Mouse (Mus musculus) limb, embryonic 15.5 days (tissue): ENCODE results near the gene Trib3. TPM values are rescaled to one million over a fixed set of nuclear protein-coding genes. Genes with fewer than 3 reads are reported as not detected.

Experiments
- ATAC-seq: fragments of 200-750 bp; cut with Nextera tagmentation; 2 replicates; pipeline ENCODE4 v1.8.0; 2017; ENCODE audit warnings: low read depth, moderate TSS enrichment; ENCODE audit not compliant: insufficient number of reproducible peaks, low FRiP score, low TSS enrichment
- H3K27ac ChIP-seq: fragments of 300-500 bp; sonication (generic); 2 replicates; pipeline ENCODE4 v1.5.1; 2015; ENCODE audit warnings: moderate library complexity, mild to moderate bottlenecking, inconsistent platforms
- H3K27me3 ChIP-seq: fragments of 300-500 bp; sonication (generic); 2 replicates; pipeline ENCODE4 v1.6.1; 2015; ENCODE audit warnings: inconsistent platforms
- H3K36me3 ChIP-seq: fragments of 300-500 bp; sonication (generic); 2 replicates; pipeline ENCODE4 v1.6.1; 2015; ENCODE audit warnings: inconsistent platforms
- H3K4me1 ChIP-seq: fragments of 300-500 bp; sonication (generic); 2 replicates; pipeline ENCODE4 v1.6.1; 2015; ENCODE audit warnings: inconsistent platforms
- H3K4me2 ChIP-seq: fragments of 300-500 bp; sonication (generic); 2 replicates; pipeline ENCODE4 v1.6.1; 2015; ENCODE audit warnings: mild to moderate bottlenecking, inconsistent platforms
- H3K4me3 ChIP-seq: fragments of 300-500 bp; sonication (generic); 2 replicates; pipeline ENCODE4 v1.5.1; 2015; ENCODE audit warnings: mild to moderate bottlenecking, inconsistent platforms
- H3K9ac ChIP-seq: fragments of 300-500 bp; sonication (generic); 2 replicates; pipeline ENCODE4 v1.6.1; 2015; ENCODE audit warnings: inconsistent platforms
- H3K9me3 ChIP-seq: fragments of 300-500 bp; sonication (generic); 2 replicates; pipeline ENCODE4 v1.6.1; 2016; ENCODE audit warnings: inconsistent platforms
- WGBS: fragments of 180-500 bp; shearing (Covaris S2); methylation state at CpG from one replicate; pipeline ENCODE4 v1.1.7; 2015; 5-methylcytosine and 5-hydroxymethylcytosine counted together
- polyA plus RNA-seq: library from polyadenylated mRNA; unstranded; fragments of >200 nt; fragmentation: Nextera tagmentation; extraction: Ambion mirVana; gene quantifications from 2 replicates; pipeline ENCODE4 v1.2.1, GENCODE M21; 2015

Gene Trib3
- polyA plus RNA-seq, 1 experiment from 2014 or later, result 2.9 TPM

DNA sequence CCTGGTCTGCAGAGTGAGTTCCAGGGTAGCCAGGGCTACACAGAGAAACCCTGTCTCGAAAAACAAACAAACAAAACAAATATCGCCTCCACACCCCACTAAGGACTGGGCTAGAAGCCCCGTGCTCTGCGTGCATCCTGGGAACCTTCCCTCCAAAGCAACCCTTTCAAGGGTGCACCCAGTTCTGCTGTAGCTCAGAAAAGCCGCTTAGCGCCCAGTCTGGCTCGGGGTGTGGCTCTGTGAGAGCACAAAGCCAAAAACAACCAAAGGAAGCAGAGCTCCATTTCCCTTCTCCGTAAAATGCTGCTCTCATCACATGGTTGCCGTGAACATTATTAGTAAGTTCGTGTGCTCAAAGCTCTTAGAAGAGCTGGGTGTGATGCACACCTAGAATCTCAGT lies 529 bp upstream of the Trib3 start:
- Histone ChIP-seq H3K4me3 (peak overlapping the region; percentile 54), H3K36me3 (no peaks in the 10 kb centered on the region), H3K27me3 (no peaks in the 10 kb centered on the region), H3K9ac (0 out of 2 replicates have a peak overlapping the region, but pooled peaks have one; percentile 8), H3K4me2 (peak overlapping the region; percentile 92), H3K9me3 (no peaks in the 10 kb centered on the region), H3K27ac (no peak overlapping the region), H3K4me1 (peaks cover 16% of the 10 kb centered on the region)
- ATAC-seq, result no peak
- WGBS, result 6% methylated on average over 10 of the region's 10 CpGs

DNA sequence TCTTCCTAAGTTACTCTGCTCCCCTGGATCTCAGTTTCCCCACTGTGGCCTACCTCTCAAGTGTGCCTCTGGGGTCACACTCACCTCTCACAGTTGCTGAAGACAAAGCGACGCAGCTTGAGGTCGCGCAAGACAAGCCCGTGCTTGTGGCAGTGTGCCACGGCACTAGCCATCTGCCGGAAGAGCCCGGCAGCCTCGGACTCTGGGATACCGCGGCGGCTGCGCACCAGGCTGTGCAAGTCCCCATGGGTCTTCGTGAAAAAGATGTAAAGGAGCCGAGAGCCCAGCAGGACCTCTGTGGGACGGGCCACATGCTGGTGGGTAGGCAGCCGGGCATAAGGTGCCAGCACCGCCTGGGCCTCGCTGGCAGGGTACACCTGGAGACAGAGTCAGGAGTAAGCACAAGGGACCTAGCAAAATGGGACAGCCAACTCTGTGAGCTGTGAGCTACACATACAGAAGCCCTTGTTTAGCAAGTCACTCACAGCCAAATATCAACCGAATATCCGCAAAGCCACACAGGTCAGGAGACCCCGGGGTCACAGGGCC lies 4.1 kb downstream of the Trib3 start:
- WGBS, result 83% methylated on average over 22 of the region's 22 CpGs
- H3K4me3 ChIP-seq, result no peak overlapping the region
- no peak overlapping the region for H3K27ac ChIP-seq
- no peaks in the 10 kb centered on the region for H3K27me3 ChIP-seq
- no peaks in the 10 kb centered on the region for H3K9me3 ChIP-seq
- peaks cover 16% of the 10 kb centered on the region for H3K4me1 ChIP-seq
- H3K36me3 ChIP-seq, result no peaks in the 10 kb centered on the region
- ATAC-seq, result no peak
- no peak overlapping the region for H3K9ac ChIP-seq
- H3K4me2 ChIP-seq, result no peak overlapping the region

DNA sequence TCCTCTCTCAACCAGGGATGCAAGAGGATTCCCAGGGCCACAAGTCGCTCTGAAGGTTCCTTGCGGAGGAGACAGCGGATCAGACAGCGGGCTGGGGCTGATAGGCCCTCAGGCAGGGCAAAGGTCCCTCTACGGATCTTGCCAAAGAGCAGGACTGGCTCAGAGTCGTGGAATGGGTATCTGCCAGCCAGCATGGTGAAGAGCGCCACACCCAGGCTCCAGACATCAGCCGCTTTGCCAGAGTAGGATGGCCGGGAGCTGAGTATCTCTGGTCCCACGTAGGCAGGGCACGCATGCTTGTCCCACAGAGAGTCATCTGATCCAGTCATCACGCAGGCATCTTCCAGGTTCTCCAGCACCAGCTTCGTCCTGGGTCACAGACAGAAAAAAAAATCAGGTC lies 5.5 kb downstream of the Trib3 start:
- no peaks in the 10 kb centered on the region for H3K36me3 ChIP-seq
- H3K27ac ChIP-seq, result no peak overlapping the region
- no peak for ATAC-seq
- WGBS, result 80% methylated on average over 13 of the region's 13 CpGs
- H3K27me3 ChIP-seq, result no peaks in the 10 kb centered on the region
- no peak overlapping the region for H3K9ac ChIP-seq
- no peaks in the 10 kb centered on the region for H3K9me3 ChIP-seq
- H3K4me2 ChIP-seq, result no peak overlapping the region
- peaks cover 6% of the 10 kb centered on the region for H3K4me1 ChIP-seq
- H3K4me3 ChIP-seq, result no peak overlapping the region

DNA sequence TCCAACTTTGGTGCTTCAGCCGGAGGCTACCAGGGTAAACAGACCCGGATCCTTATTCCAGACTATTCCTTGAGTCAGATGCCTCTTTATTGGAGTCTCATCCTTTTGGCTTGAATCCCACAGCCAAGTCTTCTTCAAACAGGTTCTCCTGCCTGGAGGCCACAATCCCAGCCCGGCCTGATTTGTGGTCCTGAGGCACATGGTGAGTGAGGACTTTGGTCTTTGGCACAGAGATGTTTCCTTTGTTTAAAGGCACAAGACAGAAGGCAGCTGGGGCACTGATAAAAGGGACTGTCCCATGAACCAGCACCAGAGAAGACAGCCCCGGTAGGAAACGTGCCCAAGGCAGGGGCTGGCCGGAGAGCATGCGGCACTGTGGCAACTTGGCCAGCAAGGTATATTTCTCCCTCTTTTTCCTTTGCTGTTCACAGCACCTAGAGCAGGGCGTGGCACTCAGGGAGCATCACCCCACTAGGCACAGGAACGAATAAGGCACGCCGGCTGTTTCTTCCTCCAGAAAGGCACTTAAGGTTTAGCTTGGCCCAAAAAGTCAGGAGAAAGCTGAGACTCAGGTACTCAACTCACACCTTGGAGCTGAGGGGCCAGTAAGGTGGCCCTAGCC lies 6.1 kb downstream of the Trib3 start:
- Histone ChIP-seq H3K9ac (no peak overlapping the region), H3K36me3 (no peaks in the 10 kb centered on the region), H3K4me3 (no peak overlapping the region), H3K9me3 (no peaks in the 10 kb centered on the region), H3K27ac (no peak overlapping the region), H3K4me1 (peaks cover under 1% of the 10 kb centered on the region; the same call in 1 of the 2 replicates), H3K4me2 (no peak overlapping the region), H3K27me3 (no peaks in the 10 kb centered on the region)
- WGBS, result 86% methylated on average over 11 of the region's 11 CpGs
- no peak for ATAC-seq

DNA sequence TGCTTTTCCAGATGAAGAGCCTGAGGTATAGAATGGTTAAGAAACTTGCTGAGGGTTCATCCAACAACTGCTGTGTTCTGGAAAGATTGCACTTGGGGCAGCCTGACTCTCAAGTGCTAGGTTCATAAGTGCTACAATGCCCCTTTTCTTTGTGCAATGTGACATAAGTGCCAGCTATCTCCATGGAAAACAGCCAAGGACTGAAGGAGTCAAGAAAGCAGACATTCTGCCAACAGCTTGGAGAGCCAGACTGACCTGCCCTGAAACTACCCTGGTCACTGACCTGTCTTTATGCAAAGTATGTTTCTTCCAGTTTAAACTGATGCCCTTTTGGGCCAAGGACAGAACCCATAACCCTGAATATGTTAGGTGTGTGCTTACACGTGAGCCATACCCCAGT lies 7.0 kb downstream of the Trib3 start:
- Histone ChIP-seq H3K4me3 (no peak overlapping the region), H3K27ac (no peak overlapping the region), H3K9ac (no peak overlapping the region), H3K9me3 (no peaks in the 10 kb centered on the region), H3K4me2 (no peak overlapping the region), H3K36me3 (no peaks in the 10 kb centered on the region), H3K4me1 (no peaks in the 10 kb centered on the region; the same call in 1 of the 2 replicates), H3K27me3 (no peaks in the 10 kb centered on the region)
- 80% methylated on average over 1 of the region's 1 CpGs for WGBS
- no peak for ATAC-seq

DNA sequence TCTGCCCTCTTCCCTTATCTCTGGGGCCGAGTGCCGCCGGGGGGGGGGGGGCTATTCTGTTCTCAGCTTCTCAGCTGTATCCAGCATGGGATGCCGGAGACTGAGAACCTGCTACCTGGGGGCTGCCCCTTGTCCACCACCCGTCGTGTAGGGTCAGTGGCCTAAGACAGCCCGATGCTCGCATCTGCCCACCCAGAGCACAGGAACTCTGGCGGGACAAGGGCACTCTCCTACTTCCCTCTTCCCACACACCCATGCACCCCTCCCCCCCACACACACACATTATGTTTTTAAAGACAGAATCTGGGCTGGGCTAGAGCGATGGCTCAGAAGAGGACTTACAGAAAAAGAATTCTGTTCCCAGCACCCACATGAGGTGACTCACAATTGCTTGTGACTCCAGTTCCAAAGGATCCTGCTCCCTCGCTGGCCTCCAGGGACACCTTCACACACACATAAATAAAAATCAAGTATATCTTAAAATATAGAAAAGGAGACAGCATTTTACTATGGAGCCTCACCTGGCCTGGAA lies 8.5 kb downstream of the Trib3 start:
- WGBS, result 53% methylated on average over 10 of the region's 11 CpGs
- H3K9ac ChIP-seq, result no peak overlapping the region

DNA sequence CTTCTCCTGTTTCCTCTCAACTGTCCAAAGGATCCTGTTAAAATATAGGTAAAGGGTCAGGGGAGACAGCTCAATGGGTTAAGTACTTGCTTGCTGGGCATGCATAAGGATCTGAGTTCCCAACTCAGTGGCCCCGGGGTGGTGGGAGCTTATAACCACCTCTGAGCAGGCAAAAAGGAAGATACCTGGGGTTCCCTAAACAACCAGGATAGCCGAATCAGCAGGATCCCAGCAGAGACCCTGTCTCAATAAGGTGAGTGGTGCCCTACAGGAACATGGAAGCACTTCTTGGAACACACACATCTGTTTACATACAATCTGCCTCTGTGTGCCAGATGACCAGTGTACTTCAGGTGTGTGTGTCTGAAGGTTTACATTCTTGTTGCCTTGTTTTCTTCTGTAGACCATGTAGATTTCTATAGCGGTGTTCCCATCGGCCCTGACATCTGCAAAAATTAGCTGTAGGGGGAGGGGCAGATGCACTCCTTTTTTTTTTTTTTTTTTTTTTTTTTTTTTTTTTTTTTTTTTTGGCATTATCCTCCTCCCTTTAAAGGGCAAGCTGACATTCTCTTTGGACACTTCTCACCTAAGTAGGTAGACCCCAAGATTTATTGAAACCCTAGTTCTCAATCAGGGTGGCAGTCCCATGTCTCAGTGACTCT lies 10.4 kb downstream of the Trib3 start:
- H3K4me2 ChIP-seq, result no peak overlapping the region
- H3K9me3 ChIP-seq, result no peaks in the 10 kb centered on the region
- no peaks in the 10 kb centered on the region for H3K27me3 ChIP-seq
- H3K9ac ChIP-seq, result no peak overlapping the region
- peaks cover 7% of the 10 kb centered on the region for H3K4me1 ChIP-seq
- H3K4me3 ChIP-seq, result no peak overlapping the region
- H3K36me3 ChIP-seq, result peaks cover 15% of the 10 kb centered on the region
- no peak overlapping the region for H3K27ac ChIP-seq
- WGBS, result 68% methylated on average over 4 of the region's 4 CpGs
- no peak for ATAC-seq

More for the DNA sequence above, 8.5 kb downstream of the Trib3 start:
- ATAC-seq, result no peak
- H3K4me3 ChIP-seq, result no peak overlapping the region
- H3K36me3 ChIP-seq, result no peaks in the 10 kb centered on the region
- H3K4me1 ChIP-seq, result peaks cover 7% of the 10 kb centered on the region
- no peak overlapping the region for H3K4me2 ChIP-seq
- no peak overlapping the region for H3K27ac ChIP-seq
- no peaks in the 10 kb centered on the region for H3K27me3 ChIP-seq
- no peaks in the 10 kb centered on the region for H3K9me3 ChIP-seq

DNA sequence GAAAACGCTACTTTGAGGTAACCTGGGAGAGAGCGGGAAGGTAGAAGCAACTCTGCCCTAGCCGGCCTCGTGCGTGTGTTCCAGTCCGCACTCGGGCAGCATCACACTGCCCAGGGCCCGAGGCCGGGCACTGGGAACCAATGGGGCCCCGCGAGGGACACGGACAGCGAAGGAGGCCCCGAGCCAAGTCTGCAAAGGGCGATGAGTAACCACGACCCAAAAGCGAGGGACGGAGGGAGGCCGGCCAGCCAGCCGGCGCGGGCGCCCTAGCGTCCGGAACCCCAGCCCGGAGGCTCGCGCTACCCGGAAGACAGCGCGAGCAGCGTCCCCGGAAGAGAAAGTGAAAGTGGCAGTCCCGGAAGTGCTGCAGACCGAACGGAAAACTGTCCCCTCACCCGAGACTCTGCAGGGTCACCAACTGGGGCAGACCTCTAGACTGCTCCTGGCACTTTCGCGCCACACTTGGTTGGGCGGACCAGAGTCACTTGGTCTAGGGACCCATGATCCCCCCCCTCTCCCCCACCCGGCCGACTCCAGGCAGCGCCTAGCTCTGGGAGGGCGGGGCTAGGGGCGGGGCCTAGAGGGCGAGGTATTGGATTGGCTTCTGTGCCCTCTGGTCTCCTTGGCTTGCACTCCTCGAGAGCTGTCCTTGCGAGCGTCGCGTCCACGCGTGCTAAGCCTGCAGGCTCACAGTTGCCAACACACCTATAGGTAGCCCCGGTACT lies 11.6 kb downstream of the Trib3 start, which contains the start of gene Rbck1:
Gene Rbck1 (minus strand): TSS at position 553 of the 725 bp plus-strand sequence.
- peak within 1 kb of the TSS; percentile 93 for H3K4me3 ChIP-seq
- peak within 1 kb of the TSS; percentile 68 for H3K4me2 ChIP-seq
- ATAC-seq, result peak; percentile 93
- H3K9me3 ChIP-seq, result no peaks in the 10 kb centered on the region
- peak within 1 kb of the TSS; percentile 90 for H3K9ac ChIP-seq
- peaks cover 9% of the 10 kb centered on the region for H3K4me1 ChIP-seq
- no peaks in the 10 kb centered on the region for H3K27me3 ChIP-seq
- under 1% methylated on average over 54 of the region's 54 CpGs for WGBS
- H3K36me3 ChIP-seq, result peaks cover 20% of the 10 kb centered on the region
- peak within 1 kb of the TSS; percentile 92 for H3K27ac ChIP-seq

DNA sequence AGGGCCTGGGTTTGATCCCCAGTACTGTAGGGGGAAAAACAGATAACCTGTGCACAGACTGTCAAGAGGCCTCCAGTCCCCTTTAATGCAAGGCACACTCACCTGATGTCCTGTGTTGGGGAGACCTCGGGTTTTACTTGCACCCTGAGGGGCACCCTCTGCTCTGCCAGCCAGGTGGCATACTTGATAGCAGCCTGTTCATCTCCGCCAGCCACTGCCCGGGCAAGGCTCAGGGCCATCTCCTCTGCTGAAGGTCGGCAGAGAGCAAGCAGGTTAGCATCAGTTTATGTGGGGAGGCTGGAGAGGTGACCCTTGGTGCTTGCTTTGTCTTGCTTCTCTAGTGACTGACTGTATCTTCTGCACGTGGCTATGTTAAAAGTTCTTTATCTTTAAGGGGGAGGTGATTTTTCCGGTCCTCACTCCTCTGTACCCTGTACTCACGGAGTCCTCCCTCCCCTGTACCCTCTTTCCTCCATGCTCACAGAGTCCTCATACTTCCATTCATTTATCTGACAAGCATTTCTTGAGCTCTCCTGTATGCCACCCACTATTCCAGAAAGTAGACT lies 12.9 kb downstream of the Trib3 start:
- H3K27me3 ChIP-seq, result no peaks in the 10 kb centered on the region
- H3K4me1 ChIP-seq, result peaks cover 9% of the 10 kb centered on the region
- H3K27ac ChIP-seq, result no peak overlapping the region
- H3K36me3 ChIP-seq, result peaks cover 33% of the 10 kb centered on the region
- H3K9ac ChIP-seq, result no peak overlapping the region
- ATAC-seq, result no peak
- H3K4me3 ChIP-seq, result peak overlapping the region; percentile 93
- H3K9me3 ChIP-seq, result no peaks in the 10 kb centered on the region
- WGBS, result 59% methylated on average over 7 of the region's 7 CpGs
- H3K4me2 ChIP-seq, result peak overlapping the region; percentile 68

DNA sequence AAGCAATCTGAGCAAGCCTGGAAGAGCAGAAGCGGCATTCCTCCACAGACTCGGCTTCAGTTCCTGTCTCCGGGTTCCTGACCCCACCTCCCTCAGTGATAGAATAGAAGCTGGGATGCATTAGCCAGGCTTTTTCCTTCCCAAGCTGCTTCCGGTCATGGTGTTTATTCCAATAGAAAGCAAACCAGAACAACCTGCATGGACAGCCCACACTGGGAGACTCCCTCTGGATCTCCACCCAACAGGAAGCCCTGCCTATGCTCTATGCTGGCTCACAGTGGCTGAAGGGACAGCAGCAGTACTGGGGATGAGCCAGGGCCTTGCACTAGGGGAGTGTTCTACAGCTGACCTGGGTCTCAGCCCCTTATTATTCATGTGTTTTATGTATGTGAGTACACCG lies 15.9 kb downstream of the Trib3 start:
- no peak overlapping the region for H3K9ac ChIP-seq
- no peaks in the 10 kb centered on the region for H3K27me3 ChIP-seq
- 75% methylated on average over 5 of the region's 5 CpGs for WGBS
- H3K4me3 ChIP-seq, result no peak overlapping the region
- no peaks in the 10 kb centered on the region for H3K9me3 ChIP-seq
- no peak overlapping the region for H3K4me2 ChIP-seq
- peaks cover 62% of the 10 kb centered on the region for H3K36me3 ChIP-seq
- ATAC-seq, result no peak
- H3K27ac ChIP-seq, result no peak overlapping the region
- H3K4me1 ChIP-seq, result peaks cover 9% of the 10 kb centered on the region

DNA sequence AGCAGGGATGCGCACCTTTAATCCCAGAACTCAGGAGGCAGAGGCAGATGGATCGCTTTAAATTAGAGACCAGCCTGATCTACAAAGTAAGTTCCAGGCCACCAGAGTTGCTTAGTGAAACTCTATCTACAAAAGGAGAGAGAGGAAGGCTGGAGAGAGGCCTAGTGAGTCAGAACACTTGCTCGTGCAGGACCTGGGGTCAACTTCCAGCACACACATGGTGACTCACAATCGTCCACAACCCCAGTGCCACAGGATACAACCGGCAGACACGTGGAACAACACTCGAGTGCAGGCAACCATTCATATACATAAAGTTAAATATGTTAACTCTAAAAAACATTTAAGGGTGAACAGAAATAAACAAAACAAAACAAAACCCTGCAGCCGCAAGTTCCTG lies 17.2 kb downstream of the Trib3 start:
- WGBS, result 83% methylated on average over 8 of the region's 8 CpGs
- Histone ChIP-seq H3K9me3 (no peaks in the 10 kb centered on the region), H3K27me3 (no peaks in the 10 kb centered on the region), H3K4me1 (peaks cover 9% of the 10 kb centered on the region), H3K27ac (no peak overlapping the region), H3K9ac (no peak overlapping the region), H3K36me3 (peaks cover 76% of the 10 kb centered on the region), H3K4me2 (no peak overlapping the region), H3K4me3 (no peak overlapping the region)
- ATAC-seq, result no peak
